ENCODE assay signal across 23 mouse cellular contexts in the genomic region with DNA sequence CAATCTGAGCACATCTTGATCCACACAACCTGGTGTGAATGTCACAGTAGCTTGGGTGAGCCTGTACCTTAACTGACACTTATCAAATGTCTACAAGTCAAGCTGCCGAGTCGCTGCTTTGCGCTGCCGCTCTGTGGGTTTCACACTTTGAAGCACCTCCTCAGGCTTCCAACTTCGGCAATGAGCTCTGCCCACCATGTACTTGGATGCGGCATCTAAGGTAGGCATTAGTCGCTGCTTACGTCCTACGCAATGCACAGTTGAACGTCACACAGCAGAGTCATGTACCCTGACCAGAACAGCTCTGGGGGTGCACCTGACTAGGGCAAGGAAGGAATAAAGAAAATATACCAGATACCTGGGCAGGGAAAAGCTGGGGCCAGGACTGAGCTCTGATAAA.
"Had no signal": no experiment of that assay in that cellular context is flagged by ENCODE, and none has a peak within 500 bp of the region (broad histone marks: within the 10 kb centered on the region; RNA-seq: fewer than 3 reads in every experiment).

No protein-coding gene starts in this region.

- H3K36me3 ChIP-seq: limb, embryonic 13.5 days; liver, embryonic 12.5 days; liver, embryonic 15.5 days; lung, embryonic 15.5 days; midbrain, embryonic 10.5 days; midbrain, embryonic 13.5 days; neural tube, embryonic 13.5 days; stomach, embryonic 15.5 days had no signal

- DNase-seq: kidney, postnatal 25 days; layer of hippocampus, adult 9-11 months; liver; lung, adult 18-20 months; lung, postnatal 10 days; lung, postnatal 36 days; retina, postnatal 1 day; right cerebral cortex, postnatal 25 days; spleen, adult 18-20 months; thymus, postnatal 36 days had no signal

- H3K27ac ChIP-seq: layer of hippocampus, adult 2 months; limb, embryonic 10.5 days; limb, embryonic 13.5 days; liver, embryonic 12.5 days; liver, embryonic 15.5 days; lung, embryonic 15.5 days; midbrain, embryonic 10.5 days; midbrain, embryonic 13.5 days; neural tube, embryonic 13.5 days; stomach, embryonic 15.5 days had no signal

- H3K4me2 ChIP-seq: limb, embryonic 13.5 days; liver, embryonic 12.5 days; liver, embryonic 15.5 days; lung, embryonic 15.5 days; midbrain, embryonic 13.5 days; neural tube, embryonic 13.5 days; stomach, embryonic 15.5 days had no signal

- ATAC-seq: liver, embryonic 12.5 days; midbrain, embryonic 13.5 days; midbrain, embryonic 16.5 days had no signal

- H3K9me3 ChIP-seq: limb, embryonic 10.5 days; limb, embryonic 13.5 days; liver, embryonic 12.5 days; liver, embryonic 15.5 days; lung, embryonic 15.5 days; megakaryocyte, embryonic 14.5 days; midbrain, embryonic 10.5 days; midbrain, embryonic 13.5 days; neural tube, embryonic 13.5 days; stomach, embryonic 15.5 days had no signal

- H3K27me3 ChIP-seq: limb, embryonic 13.5 days; liver, embryonic 12.5 days; liver, embryonic 15.5 days; lung, embryonic 15.5 days; megakaryocyte, embryonic 14.5 days; midbrain, embryonic 13.5 days; neural tube, embryonic 13.5 days; stomach, embryonic 15.5 days had no signal

- H3K4me3 ChIP-seq: layer of hippocampus, adult 2 months; limb, embryonic 10.5 days; limb, embryonic 13.5 days; liver, embryonic 12.5 days; liver, embryonic 15.5 days; lung, embryonic 15.5 days; megakaryocyte, embryonic 14.5 days; midbrain, embryonic 10.5 days; midbrain, embryonic 13.5 days; myocyte; neural tube, embryonic 13.5 days; stomach, embryonic 15.5 days had no signal

- H3K9ac ChIP-seq: limb, embryonic 13.5 days; liver, embryonic 12.5 days; liver, embryonic 15.5 days; lung, embryonic 15.5 days; midbrain, embryonic 13.5 days; neural tube, embryonic 13.5 days; stomach, embryonic 15.5 days had no signal
